Mouse (Mus musculus) hindbrain, embryonic 10.5 days (tissue): ENCODE results near the gene Zfp213. TPM values are rescaled to one million over a fixed set of nuclear protein-coding genes. Genes with fewer than 3 reads are reported as not detected.

Source experiments
- DNase-seq: peaks from one replicate; pipeline ENCODE4 v3.0.0-alpha.2; 2017; ENCODE audit warnings: low spot score
- H3K27ac ChIP-seq: fragments of 300-500 bp; sonication (generic); 2 replicates; pipeline ENCODE4 v1.5.1; 2016; ENCODE audit warnings: mild to moderate bottlenecking, moderate library complexity
- H3K27me3 ChIP-seq: fragments of 300-500 bp; sonication (generic); 2 replicates; pipeline ENCODE4 v1.6.1; 2016; ENCODE audit warnings: mild to moderate bottlenecking; ENCODE audit not compliant: poor library complexity, insufficient read depth, severe bottlenecking
- H3K36me3 ChIP-seq: fragments of 300-500 bp; sonication (generic); 2 replicates; pipeline ENCODE4 v1.6.1; 2016; ENCODE audit warnings: mild to moderate bottlenecking, moderate library complexity
- H3K4me1 ChIP-seq: fragments of 300-500 bp; sonication (generic); replicated peaks from 2 replicates; pipeline ENCODE4 v1.6.1; 2016; ENCODE audit warnings: mild to moderate bottlenecking
- H3K4me3 ChIP-seq: fragments of 300-500 bp; sonication (generic); 2 replicates; pipeline ENCODE4 v1.5.1; 2016; ENCODE audit warnings: mild to moderate bottlenecking, moderate library complexity
- H3K9me3 ChIP-seq: fragments of 300-500 bp; sonication (generic); 2 replicates; pipeline ENCODE4 v1.6.1; 2016; ENCODE audit warnings: mild to moderate bottlenecking, moderate library complexity
- WGBS: fragments of 180-500 bp; shearing (Covaris S2); methylation state at CpG from one replicate; pipeline ENCODE4 v1.1.7; 2016; 5-methylcytosine and 5-hydroxymethylcytosine counted together
- polyA plus RNA-seq: library from polyadenylated mRNA; unstranded; fragments of >200 nt; fragmentation: Nextera tagmentation; extraction: Ambion mirVana; gene quantifications from 2 replicates; pipeline ENCODE4 v1.2.1, GENCODE M21; 2016

Gene Zfp213
- 25.3 and 27.5 TPM in 2 replicates for polyA plus RNA-seq

GRCm38 (mm10) chr17:23563595-23564367 lies at the start of gene Zfp213:
TSS of gene Zfp213 (minus strand) at chr17:23564238.
- 2% methylated on average over 59 of the region's 59 CpGs for WGBS
- Histone ChIP-seq H3K4me1 (peaks cover 17% of the 10 kb centered on the region), H3K9me3 (no peaks in the 10 kb centered on the region), H3K27me3 (no peaks in the 10 kb centered on the region), H3K4me3 (peak within 1 kb of the TSS; percentile 90), H3K27ac (peak within 1 kb of the TSS; percentile 95), H3K36me3 (peaks cover 28% of the 10 kb centered on the region)
- peak; percentile 93 for DNase-seq

DNA sequence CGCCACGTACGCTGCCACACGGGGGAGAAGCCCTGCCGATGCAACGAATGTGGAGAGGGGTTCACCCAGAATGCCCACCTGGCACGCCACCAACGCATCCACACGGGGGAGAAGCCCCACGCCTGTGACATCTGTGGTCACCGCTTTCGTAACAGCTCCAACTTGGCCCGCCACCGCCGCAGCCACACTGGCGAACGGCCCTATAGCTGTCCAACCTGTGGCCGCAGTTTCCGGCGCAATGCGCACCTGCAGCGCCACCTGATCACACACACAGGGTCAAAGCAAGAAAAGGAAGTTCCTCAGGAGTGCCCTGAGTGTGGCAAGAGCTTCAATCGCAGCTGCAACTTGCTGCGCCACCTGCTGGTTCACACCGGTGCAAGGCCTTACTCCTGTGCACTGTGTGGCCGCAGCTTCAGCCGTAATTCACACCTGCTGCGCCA lies 46.3 kb upstream of the Zfp213 start:
- no peaks in the 10 kb centered on the region for H3K4me1 ChIP-seq
- no peaks in the 10 kb centered on the region for H3K36me3 ChIP-seq
- WGBS = 89% methylated on average over 28 of the region's 28 CpGs
- no peak overlapping the region for H3K27ac ChIP-seq
- no peak overlapping the region for H3K4me3 ChIP-seq
- DNase-seq = peak; percentile 38
- no peaks in the 10 kb centered on the region for H3K9me3 ChIP-seq
- no peaks in the 10 kb centered on the region for H3K27me3 ChIP-seq

DNA sequence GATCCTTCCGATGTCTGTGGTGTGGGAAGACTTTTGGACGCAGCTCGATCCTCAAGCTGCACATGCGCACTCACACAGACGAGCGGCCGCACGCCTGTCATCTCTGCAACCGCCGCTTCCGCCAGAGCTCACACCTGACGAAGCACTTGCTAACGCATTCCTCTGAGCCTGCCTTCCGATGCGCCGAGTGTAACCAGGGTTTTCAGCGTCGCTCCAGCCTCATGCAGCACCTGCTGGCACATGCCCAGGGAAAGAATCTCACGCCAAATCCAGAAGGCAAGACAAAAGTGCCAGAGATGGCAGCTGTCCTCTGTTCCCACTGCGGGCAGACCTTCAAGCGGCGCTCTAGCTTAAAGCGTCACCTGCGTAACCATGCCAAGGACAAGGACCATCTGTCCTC lies 45.6 kb upstream of the Zfp213 start:
- H3K27me3 ChIP-seq = no peaks in the 10 kb centered on the region
- H3K4me1 ChIP-seq = no peaks in the 10 kb centered on the region
- no peaks in the 10 kb centered on the region for H3K9me3 ChIP-seq
- no peak overlapping the region for H3K27ac ChIP-seq
- H3K4me3 ChIP-seq = no peak overlapping the region
- 95% methylated on average over 24 of the region's 24 CpGs for WGBS
- no peaks in the 10 kb centered on the region for H3K36me3 ChIP-seq
- no peak for DNase-seq

DNA sequence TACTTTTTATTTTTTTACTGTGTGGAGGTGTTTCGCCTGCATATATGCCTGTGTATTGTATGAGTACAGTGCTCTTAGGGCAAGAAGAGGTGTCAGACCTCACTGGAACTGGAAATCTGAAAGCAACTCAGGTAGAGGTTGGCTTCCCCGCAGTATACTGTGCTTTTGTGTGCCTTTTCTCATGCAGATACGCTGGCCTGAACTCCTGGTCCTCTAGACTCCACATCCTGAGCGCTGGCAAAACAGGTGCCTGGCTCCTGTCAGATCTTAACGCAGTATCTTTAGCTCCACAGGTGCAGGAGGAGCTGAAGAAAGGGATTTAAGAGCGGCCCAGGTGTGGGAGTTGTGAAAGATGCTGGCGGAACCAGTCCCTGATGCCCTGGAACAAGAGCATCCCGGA lies 41.2 kb upstream of the Zfp213 start:
- WGBS = 86% methylated on average over 8 of the region's 8 CpGs
- Histone ChIP-seq H3K4me3 (no peak overlapping the region), H3K27me3 (peaks cover 12% of the 10 kb centered on the region; the same call in 1 of the 2 replicates), H3K9me3 (no peaks in the 10 kb centered on the region), H3K36me3 (no peaks in the 10 kb centered on the region), H3K4me1 (peaks cover 15% of the 10 kb centered on the region), H3K27ac (no peak overlapping the region)
- no peak for DNase-seq

- no peak for DNase-seq
- H3K36me3 ChIP-seq = no peaks in the 10 kb centered on the region
- peaks cover 22% of the 10 kb centered on the region for H3K4me1 ChIP-seq
- no peak overlapping the region for H3K27ac ChIP-seq
- no peak overlapping the region for H3K4me3 ChIP-seq
- H3K27me3 ChIP-seq = peaks cover 12% of the 10 kb centered on the region; the same call in 1 of the 2 replicates
- H3K9me3 ChIP-seq = no peaks in the 10 kb centered on the region
- 82% methylated on average over 7 of the region's 7 CpGs for WGBS
Observed at GRCm38 (mm10) chr17:23604394-23604793, 40.4 kb upstream of the Zfp213 start.

DNA sequence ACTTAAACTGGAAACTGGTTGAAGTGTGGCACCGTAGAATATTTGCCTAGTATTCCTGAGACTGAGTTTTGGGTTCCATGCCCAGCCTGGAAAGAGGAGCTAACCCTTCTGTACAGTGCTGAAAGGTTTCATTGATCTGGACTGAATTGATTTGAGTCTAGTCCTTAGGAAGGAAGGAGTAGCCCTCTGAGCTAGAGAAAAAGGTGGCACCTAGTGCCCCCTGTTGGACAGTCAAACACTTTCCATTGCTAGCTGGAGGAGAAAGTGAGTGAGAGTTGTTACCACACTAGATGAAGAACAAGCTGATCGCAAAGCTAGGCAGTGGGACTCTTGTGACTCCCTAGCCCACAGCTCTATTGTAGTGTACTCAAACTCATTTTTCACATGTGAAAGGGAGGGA lies 39.5 kb upstream of the Zfp213 start:
- peaks cover 12% of the 10 kb centered on the region; the same call in 1 of the 2 replicates for H3K27me3 ChIP-seq
- peaks cover 31% of the 10 kb centered on the region for H3K4me1 ChIP-seq
- H3K36me3 ChIP-seq = no peaks in the 10 kb centered on the region
- H3K4me3 ChIP-seq = no peak overlapping the region
- WGBS = 59% methylated on average over 2 of the region's 2 CpGs
- peak; percentile 38 for DNase-seq
- H3K9me3 ChIP-seq = no peaks in the 10 kb centered on the region
- H3K27ac ChIP-seq = no peak overlapping the region

GRCm38 (mm10) chr17:23603077-23603476 lies 39.0 kb upstream of the Zfp213 start:
- no peak for DNase-seq
- no peaks in the 10 kb centered on the region for H3K9me3 ChIP-seq

DNA sequence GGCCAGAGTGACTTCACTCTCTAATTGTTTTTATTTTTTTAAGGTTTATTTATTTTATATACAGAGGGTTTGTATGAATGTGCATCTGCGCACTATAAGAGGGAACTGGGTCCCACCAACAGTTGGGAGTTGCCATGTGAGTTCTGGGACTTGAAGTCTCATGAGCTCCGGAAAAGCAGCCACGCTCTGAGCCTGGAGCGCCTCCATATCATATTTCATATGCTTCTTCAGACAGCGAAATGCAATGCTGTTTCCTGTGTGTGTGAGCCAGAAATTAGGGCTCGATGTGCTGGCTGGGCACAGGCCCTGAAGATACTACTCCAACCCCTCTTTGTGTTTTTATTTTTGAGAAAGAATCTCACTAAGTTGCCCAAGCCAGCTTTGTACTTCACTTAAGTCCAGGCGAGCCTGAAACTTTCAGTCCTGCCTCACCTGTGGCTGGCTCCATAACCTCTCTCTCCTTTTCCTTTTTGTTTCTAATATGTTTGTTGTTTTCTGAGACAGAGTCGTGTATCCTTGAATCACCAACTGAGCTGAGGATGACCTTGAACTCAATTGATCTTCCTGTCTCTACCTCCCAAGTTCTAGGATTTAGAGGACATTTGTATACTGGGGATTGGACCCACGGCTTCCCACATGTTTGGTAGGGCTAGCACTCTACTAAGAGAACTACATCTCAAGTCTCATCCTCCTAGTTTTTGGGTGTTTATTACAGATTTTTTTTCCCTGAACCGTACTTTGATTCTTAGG lies 38.0 kb upstream of the Zfp213 start:
- no peaks in the 10 kb centered on the region for H3K9me3 ChIP-seq
- no peaks in the 10 kb centered on the region for H3K36me3 ChIP-seq
- WGBS = 41% methylated on average over 10 of the region's 10 CpGs
- no peak for DNase-seq
- H3K4me1 ChIP-seq = peaks cover 34% of the 10 kb centered on the region
- peaks cover 12% of the 10 kb centered on the region; the same call in 1 of the 2 replicates for H3K27me3 ChIP-seq
- H3K27ac ChIP-seq = no peak overlapping the region
- no peak overlapping the region for H3K4me3 ChIP-seq

More at GRCm38 (mm10) chr17:23603077-23603476, 39.0 kb upstream of the Zfp213 start:
- no peak overlapping the region for H3K4me3 ChIP-seq
- no peak overlapping the region for H3K27ac ChIP-seq
- H3K36me3 ChIP-seq = no peaks in the 10 kb centered on the region
- WGBS = 19% methylated on average over 8 of the region's 8 CpGs
- peaks cover 12% of the 10 kb centered on the region; the same call in 1 of the 2 replicates for H3K27me3 ChIP-seq
- H3K4me1 ChIP-seq = peaks cover 34% of the 10 kb centered on the region

DNA sequence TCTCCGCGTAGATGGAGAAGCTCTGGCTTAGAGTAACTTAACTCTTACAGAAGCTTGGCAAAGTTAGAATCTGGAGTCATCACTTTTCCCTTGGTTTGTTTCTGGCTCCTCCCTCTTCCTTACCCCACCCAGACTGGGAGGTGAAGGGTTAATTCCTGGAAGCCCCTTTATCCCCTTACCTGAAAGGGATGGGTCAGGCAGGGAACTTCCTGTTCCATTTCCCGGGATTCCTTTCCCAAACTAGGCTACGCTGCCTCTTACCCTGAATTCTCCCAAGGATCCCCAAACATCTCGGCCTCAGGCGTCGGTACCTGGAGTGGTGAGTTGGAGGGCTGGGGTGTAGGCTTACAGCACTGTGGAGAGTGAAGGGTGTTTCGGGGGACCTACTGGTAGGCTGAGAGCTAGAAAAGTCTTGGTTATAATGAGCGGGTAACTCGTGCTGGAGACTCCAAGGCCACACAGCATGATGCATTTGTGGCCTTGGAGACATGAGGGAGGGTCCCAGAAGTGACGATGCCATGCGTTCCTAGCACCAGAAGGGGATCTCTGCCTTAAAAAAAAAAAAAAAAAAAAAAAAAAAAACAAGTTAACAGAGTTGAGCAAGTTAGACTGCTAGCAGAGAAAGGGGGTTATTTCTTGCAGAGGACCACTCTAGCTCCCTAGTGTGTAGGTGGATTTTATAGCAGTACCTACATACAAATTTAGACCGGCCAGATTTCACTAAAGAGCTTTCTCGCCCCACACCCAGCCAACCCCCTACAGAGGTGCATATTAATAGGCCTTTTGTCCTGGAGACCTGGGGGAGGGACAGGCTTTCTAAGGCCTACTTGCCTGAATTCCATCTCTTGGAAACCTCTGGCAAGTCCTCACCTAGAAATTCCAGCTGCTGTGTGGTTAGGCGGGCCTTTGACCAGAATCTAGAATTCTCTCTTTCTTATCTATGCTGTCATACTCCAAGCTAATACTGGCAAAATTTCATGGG lies 36.9 kb upstream of the Zfp213 start, which contains the start of gene Zscan10:
TSS of gene Zscan10 (plus strand) at position 216 of the 982 bp plus-strand sequence.
- no peaks in the 10 kb centered on the region for H3K9me3 ChIP-seq
- no peaks in the 10 kb centered on the region for H3K36me3 ChIP-seq
- peaks cover 34% of the 10 kb centered on the region for H3K4me1 ChIP-seq
- WGBS = 26% methylated on average over 15 of the region's 15 CpGs
- H3K27me3 ChIP-seq = peaks cover 12% of the 10 kb centered on the region; the same call in 1 of the 2 replicates
- H3K4me3 ChIP-seq = peak within 1 kb of the TSS; percentile 55
- no peak for DNase-seq
- peak within 1 kb of the TSS; percentile 91; the same call in 1 of the 2 replicates for H3K27ac ChIP-seq

DNA sequence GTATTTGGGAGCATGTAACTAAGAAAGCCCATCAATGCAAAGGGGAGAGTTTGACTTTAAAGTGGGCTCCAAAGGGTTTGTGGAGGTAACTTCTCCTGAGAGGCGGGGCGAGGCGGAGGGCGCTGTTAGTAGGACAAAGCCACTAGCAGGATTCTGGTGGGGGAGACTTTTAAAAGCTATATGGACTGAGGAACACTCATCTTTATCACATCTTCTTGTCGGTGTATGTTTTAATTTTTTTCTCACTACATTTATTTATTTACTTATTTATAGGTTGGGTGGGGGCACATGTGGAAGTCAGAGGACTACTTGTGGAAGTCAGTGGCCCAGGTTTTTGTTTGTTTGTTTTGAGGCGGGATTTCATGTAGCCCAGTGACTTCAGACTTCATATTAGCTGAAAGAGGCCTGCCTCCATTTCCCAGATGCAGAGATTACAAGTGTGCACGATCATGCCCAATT lies 35.6 kb upstream of the Zfp213 start:
- Histone ChIP-seq H3K36me3 (no peaks in the 10 kb centered on the region), H3K4me1 (peaks cover 34% of the 10 kb centered on the region), H3K9me3 (no peaks in the 10 kb centered on the region), H3K27ac (peak overlapping the region; percentile 91), H3K27me3 (peaks cover 12% of the 10 kb centered on the region; the same call in 1 of the 2 replicates), H3K4me3 (peak overlapping the region; percentile 55)
- WGBS = 36% methylated on average over 7 of the region's 7 CpGs
- DNase-seq = no peak

DNA sequence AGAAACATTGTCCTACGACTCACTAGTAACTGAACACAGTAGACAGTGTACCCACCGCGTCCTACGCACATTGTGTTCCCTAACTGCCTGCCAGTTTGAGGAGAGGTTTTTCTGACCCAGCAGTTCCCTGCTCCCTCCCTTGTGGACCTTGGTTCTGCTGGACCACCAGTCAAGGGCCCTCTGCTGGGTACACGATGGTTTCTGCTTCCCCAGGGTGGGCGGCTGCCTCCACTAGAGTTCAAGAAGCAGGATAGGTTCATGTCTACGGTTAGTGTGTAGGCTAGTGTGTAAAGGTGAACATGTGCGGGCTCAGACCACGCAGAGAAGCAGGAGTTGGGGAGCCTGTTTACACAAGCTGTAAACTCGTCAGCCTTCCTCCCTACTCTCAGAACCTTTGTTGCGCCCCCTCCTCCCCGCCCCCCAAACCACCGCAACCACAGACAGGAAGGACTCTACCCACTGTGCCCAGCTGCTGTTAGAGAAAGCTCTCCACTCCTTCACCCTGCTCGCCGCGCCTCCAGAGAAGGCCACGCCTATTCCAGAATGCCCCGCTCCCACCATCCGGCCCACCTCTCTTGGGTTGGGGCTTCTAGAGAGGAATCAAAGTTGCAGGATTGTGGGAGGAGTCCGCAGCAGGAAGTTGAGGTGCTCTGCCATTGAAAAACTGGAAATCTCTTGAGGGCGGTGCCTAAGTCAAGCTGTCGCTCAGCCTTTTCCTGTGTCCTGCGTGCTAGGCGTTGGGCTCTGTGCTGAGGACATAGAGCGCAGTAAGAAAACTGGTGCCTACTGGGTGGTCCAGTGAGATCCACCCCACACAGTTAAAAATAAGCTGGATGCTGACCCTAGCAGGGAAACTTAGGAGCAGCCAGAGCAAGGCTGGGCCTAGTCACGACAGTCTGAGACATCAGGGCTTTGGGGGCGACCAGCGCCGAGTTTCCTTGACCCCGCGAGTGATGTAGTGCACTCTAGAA lies 34.8 kb upstream of the Zfp213 start, which contains the start of gene Zfp13:
TSS of gene Zfp13 (minus strand) at position 906 of the 971 bp plus-strand sequence.
- peak; percentile 91 for DNase-seq
- Histone ChIP-seq H3K9me3 (no peaks in the 10 kb centered on the region), H3K36me3 (no peaks in the 10 kb centered on the region), H3K27ac (peak within 1 kb of the TSS; percentile 91), H3K4me1 (peaks cover 34% of the 10 kb centered on the region), H3K27me3 (peaks cover 12% of the 10 kb centered on the region; the same call in 1 of the 2 replicates), H3K4me3 (peak within 1 kb of the TSS; percentile 55)
- WGBS = 10% methylated on average over 31 of the region's 31 CpGs
